Mouse (Mus musculus) Muller cell, postnatal 12 days (primary cell): Measurements from ENCODE around the gene Tescl.

Experiments used
- DNase-seq: peaks from one replicate; pipeline ENCODE4 v3.0.0-alpha.2; 2015; ENCODE audit errors: inconsistent ontology term

Gene Tescl

DNA sequence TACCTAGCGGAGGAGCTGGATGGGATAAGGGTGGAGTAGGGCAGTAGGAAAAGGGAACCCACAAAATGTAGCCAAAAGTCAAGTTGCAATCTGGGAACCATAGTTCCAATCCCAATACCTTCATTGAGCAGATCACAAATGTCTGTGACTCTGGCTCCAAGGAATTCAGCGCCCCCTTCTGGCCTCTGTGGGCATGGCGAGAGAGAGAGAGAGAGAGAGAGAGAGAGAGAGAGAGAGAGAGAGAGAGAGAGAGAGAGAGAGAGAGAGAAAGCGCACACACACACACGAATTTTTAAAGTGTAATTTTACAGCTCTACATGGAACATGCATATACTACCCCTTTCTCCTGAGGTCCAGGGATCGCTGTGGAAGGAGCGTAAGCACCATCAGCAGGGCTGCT, 29.5 kb upstream of the Tescl start:
- no peak for DNase-seq

- DNase-seq = no peak
Observed at GRCm38 (mm10) chr7:24361001-24361400, 27.3 kb upstream of the Tescl start.

GRCm38 (mm10) chr7:24359269-24359668, 25.5 kb upstream of the Tescl start:
- peak; percentile 31 for DNase-seq

- no peak for DNase-seq
Observed at GRCm38 (mm10) chr7:24357899-24358298, 24.2 kb upstream of the Tescl start.

- no peak for DNase-seq
Observed at GRCm38 (mm10) chr7:24356081-24356480, 22.3 kb upstream of the Tescl start.

GRCm38 (mm10) chr7:24355646-24356045, 21.9 kb upstream of the Tescl start:
- no peak for DNase-seq

DNA sequence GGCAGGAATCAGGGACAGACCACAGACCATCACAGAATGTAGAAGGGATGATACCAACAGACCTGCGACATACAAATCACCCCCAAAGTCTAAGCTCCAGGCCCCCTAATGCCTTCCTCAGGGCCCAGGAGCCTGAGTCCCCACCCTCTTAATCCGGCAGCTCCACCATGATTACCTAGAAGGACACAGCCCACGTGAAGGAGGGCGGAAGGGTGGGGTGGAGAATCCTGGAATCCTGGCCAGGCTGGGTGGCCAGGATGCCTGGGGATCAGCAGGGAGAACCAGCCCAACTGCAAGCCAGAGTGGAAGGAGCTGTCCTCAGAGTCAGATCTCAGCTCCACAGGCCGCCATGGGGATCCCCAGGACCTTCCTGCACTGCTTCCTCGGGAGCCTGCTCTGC, 15.2 kb upstream of the Tescl start, which contains the start of gene Lypd5:
Lypd5 (plus strand) TSS at position 301 of the 400 bp plus-strand sequence.
- no peak for DNase-seq

DNA sequence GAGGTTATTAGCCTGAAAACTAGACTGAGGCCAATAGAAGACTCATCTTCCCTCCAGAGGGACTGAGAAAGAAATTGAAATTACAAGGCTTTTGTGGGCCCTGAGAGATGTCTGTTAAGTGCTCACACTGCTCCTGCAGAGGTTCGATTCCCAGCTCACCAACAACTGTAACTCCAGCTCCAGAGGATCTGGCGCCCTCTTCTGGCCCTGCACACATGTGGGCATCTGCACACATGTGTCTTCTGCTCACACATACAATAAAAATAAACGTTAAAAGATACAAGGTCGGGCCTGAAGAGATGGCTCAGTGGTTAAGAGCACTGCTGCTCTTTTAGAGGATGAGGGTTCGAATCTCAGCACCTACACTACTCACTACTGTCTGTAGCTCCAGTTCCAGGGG, 12.7 kb upstream of the Tescl start:
- DNase-seq = no peak

DNA sequence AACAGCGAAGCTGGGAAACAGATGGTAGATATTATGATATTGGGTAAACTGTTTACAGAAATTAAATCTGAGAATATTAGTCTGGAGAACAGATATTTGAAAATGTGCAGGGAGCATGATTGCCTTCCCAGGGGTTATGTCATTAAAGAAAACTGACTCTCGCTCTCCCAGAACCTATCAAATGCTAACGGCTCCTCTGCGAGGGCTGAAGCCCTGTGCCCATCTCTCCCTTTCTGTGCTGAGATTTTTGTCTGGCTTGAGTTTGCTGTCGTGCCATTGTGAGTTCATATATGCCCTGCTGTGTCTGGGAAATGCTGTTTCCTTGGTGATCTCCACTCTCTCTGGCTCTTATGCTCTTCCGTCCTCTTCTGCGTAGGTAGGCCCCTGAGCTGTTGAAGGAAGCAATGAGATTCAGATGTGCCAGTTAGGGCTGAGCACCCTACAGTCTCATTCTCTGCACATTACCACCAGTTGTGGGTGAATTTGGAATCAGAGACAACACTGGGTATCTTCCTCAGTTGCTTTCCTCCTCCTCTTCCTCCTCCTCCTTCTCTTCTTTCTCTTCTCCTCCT, 10.1 kb upstream of the Tescl start:
- no peak for DNase-seq

GRCm38 (mm10) chr7:24338241-24338640, 4.5 kb upstream of the Tescl start:
- no peak for DNase-seq

GRCm38 (mm10) chr7:24335699-24336309, 2.1 kb upstream of the Tescl start:
- peak; percentile 26 for DNase-seq

- DNase-seq = no peak
Observed at GRCm38 (mm10) chr7:24327281-24327975, 6.3 kb downstream of the Tescl start.

GRCm38 (mm10) chr7:24326273-24327135, 7.2 kb downstream of the Tescl start:
- DNase-seq = peak; percentile 12

GRCm38 (mm10) chr7:24325675-24326128, 8.0 kb downstream of the Tescl start:
- peak; percentile 19 for DNase-seq

DNA sequence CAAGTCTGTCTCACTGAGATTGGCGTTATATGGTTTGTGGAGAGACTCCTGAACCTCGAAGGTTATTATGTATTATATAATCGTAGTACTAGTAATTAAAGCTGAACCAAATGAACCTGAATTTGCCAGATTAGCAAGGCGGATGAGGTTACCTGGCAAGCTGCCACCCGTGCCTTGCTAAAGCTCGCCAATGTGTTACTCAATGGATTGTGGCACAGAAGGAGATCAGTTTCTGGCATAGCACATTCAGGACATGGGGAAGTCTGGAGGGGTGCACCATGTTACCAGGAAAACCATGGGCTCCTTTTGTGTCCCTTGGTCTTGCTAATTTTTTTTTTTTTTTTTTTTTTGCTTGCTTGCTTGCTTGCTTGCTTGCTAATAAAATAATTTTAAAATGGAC, 8.5 kb downstream of the Tescl start:
- peak; percentile 50 for DNase-seq

GRCm38 (mm10) chr7:24322593-24322992, 11.1 kb downstream of the Tescl start:
- DNase-seq = no peak

DNA sequence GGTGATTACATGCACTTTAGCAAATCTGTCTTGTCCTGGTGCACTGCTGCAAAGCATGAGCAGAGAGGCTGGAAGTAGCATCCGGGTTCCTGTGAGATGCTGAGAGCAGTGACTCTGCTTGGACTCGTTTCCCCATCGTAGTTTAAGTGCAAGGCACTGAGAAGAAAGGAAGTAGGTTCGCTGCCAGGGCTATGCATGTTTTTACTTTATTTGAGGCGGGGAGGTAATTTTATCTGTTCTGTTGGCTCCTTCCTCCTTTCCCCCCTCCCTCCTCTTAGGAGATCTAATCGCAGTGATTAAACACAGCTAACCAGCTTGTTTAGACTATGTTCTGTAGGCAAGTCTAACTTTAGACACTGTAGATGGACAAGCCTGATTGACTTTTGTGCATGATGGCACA, 14.8 kb downstream of the Tescl start:
- no peak for DNase-seq

GRCm38 (mm10) chr7:24316567-24317092, 17.1 kb downstream of the Tescl start, which contains the start of gene Zfp94:
Gene Zfp94 (minus strand): TSS chr7:24316666.
- peak; percentile 88 for DNase-seq

- peak; percentile 1 for DNase-seq
Observed at GRCm38 (mm10) chr7:24315726-24316566, 17.8 kb downstream of the Tescl start.

DNA sequence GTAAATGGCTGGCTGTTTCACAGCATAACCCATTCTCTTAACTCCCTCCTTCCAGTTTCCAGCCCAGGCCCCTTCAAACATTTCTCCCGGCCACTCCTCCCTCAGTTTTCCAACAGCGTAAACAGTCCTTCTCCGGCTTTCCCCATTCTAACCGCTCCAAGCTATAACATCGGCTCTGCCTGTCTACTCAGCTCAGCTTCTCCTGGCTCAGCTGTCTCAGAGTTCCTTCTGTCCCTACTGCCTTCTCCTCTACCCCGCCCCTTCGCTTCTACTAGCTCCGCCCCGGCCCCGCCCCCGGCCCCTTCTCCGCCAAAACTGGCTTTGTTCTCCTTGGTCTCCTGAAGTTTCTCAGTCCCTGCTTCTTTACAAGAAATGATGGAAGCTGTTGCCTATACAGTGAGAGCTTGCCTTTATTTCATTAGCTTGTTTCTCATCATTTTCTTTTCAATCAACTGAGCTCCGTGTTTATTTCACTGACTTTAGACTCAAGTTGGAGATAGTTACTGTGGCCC, 32.9 kb downstream of the Tescl start, which contains the start of gene Zfp61:
Zfp61 (minus strand) TSS at position 462 of the 512 bp plus-strand sequence.
- DNase-seq = peak; percentile 70
